Mouse (Mus musculus): Measurements from ENCODE around the gene 1520401A03Rik.

1520401A03Rik gene

DNA sequence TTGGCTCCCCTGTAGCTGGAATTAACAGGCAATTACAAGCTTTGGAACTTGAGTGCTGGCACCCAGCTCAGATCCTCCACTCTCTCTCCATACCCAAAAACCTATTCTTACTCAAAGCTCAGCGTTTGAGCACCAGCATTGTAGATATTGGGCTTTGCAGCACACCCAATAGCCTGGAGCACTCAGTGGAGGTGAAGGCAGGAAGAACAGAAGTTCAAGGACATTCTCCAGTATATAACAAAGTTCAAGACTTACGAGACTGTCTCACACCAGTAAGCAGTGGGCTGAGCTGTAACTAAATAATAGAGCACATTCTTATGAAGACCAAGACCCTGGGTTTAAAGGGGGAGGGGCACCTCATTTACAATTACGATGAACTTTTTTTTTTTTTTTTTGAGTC lies 49.8 kb downstream of the 1520401A03Rik start:
- in situ Hi-C loops (cut with MboI; ENCODE audit: low sequenced_read_pairs), result no loop called here

DNA sequence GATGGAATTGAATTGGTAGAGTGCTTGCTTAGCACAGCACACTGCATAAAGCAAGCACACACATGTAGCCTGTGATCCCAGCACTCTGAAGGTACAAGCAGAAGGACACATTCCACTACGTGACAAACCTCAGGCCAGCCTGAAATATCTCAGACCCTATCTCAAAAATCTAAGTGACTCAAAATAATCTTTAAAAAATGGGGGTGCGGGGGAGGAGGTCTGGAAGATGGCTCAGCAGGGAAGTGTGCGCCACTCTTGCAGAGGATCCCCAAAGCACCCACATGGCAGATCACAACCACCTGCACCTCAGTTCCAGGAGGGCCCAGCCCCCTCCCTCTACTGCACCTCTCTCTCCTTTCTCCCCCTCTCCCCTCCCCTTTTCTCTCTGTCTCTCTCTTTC lies 51.1 kb downstream of the 1520401A03Rik start:
- in situ Hi-C loops (cut with MboI; ENCODE audit: low sequenced_read_pairs), result no loop called here

DNA sequence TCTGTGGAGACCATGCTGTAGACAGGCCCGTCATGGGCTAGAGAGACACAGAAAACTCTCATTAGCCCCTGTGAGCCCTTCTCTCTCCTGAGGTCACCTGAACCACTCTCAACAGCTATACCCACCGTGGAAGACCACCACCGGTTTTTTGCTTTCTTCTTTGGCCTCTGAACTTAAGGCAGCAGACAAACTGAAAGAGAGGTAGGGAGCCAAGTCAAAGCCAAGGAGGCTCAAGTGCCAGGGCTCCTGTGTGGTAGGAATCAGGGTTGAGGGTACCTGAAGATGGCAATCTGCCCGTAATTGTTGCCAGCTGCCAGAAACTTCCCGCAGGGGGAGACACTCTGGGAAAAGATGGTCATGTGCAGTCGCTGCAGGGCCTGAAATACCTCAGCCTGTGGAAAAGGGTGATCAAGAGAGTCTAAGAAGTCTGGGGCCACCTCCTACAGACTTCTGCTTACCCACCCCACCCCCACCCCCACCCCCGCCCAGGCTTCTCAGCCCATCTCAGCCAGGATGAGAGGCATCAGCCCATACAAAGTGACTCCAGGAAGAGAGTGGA lies 52.0 kb downstream of the 1520401A03Rik start:
- in situ Hi-C loops (cut with MboI; ENCODE audit: low sequenced_read_pairs), result no loop called here

DNA sequence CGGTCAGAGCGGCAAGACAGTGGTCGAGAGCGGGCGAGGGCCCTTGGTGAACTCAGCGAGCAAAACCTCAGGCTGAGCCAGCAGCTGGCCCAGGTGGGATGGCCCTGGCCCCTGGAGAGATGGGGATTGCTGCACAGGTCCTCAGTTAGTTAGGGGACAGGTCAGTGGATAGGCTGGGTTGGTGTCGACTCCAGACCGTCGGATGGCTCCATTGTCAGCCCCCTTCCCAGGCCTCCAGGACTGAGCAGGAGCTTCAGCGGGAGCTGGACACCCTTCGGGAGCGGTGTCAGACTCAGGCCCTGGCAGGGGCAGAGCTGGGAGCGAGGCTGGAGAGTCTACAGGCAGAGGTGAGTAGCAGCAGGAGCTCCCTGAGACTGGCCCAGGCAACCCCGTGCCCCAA lies 57.1 kb downstream of the 1520401A03Rik start:
- in situ Hi-C loops (cut with MboI; ENCODE audit: low sequenced_read_pairs), result no loop called here

DNA sequence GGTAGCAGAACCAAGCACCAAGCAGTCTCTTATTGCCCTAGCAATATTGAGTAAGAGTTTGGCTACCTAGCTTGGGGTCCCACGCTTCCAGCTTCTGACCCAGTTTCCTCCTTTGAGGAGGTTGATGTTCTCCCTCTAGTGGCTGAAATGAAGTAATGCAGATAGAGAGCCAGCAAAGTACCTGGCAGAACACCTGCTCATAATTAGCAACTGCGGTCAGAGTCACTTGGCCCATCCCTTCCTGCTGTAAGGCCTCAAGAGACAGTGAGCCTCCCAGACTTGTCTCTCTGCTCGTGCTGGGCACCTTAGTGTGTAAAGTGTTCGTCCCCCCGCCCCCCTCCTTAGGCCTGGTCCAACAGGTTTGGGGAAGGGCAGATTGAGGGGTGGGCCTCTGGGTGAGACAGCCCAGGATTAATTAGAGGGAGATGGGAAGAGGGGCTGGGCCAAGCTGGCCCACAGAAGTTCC lies 58.0 kb downstream of the 1520401A03Rik start:
- in situ Hi-C loops (cut with MboI; ENCODE audit: low sequenced_read_pairs), result no loop called here

DNA sequence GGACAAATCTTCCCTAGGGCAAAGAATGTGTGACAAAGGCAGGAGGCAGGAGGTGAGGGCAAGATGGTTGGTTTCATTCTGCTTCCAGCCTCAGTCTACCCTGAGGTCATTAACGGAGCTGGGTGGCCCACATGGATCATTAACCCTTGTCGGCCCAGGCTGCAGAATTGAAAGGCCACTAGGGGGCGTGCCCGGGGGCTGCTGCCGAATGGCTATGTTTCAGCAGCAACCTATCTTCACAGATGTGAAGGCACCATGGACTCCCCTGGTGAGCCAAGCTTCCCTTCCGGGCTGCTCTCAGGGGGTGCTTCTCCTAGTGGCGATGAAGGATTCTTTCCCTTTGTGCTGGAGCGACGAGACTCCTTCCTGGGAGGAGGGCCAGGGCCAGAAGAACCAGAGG lies 61.1 kb downstream of the 1520401A03Rik start:
- in situ Hi-C loops (cut with MboI; ENCODE audit: low sequenced_read_pairs), result no loop called here

DNA sequence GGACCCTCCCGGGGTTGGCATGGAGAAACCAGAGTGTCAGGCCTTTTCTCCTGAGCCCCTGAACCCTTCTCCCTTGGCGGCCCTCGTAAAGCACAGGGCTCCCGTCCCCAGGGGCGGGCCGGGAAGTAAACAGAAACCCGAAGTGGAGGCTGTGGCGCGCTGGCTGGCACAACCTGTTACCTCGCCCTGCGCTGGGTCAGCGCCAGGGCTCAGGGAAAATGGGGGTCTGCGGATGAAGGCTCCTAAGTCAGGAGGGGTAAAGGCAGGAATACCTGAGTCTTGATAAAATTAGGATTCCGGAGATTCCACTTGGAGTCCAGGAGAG lies 61.7 kb downstream of the 1520401A03Rik start:
- in situ Hi-C loops (cut with MboI; ENCODE audit: low sequenced_read_pairs), result no loop called here

DNA sequence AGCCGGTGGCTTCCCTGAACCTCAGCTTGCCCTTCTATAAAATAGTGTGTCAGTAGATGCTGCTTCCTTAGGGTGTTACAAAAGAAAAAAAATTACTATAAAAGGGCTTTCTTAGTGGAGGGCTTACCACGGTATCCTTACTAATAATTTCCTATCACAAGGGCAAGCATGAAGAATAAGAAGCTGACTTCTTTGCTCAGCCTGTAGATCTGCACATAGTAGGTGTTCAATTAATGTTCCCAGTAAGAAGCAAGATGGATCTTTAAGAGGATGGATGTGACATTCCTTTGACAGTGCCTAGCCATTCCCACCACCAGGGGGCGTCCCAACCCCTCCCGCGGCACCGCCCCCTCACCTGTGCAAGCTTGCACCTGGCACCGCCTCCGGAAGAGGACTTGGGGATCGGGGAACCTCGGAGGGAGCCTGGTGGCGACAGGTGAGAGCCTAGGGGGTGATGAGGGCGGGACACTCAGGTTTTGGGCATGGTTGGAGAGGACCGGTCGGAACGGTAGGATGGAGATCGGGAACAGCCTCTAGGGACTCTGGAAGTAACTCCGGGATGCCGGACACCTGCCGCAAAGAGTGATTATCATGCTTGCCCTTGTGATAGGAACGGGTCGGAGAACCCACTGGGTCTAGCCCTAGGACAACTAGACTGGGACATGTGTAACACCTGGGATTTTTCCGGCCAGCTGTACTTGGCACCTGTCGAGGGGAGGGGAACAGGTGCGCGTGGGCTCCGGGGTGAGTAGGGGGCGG lies 62.3 kb downstream of the 1520401A03Rik start, which contains the start of gene Bicdl2:
Gene Bicdl2 (plus strand): TSS at position 390 of the 759 bp plus-strand sequence.
- in situ Hi-C loops (cut with MboI; ENCODE audit: low sequenced_read_pairs), result no loop called here

DNA sequence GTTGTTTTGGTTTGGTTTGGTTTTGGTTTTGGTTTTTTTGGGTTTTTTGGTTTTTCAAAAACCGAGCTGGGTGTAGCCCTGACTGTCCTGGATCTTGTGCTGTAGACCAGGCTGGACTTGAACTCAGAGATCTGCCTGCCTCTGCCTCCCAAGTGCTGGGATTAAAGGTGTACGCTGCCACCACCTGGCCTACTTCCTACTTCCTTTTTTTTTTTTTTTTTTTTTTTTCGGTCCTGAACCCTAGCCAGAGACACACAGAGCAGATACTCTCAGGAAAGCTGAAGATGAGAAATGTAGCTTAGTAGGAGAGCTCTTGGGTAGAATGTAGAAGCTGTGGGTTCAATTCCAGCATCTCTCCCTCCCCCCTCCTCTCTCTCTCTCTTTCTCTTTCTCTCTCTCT lies 64.1 kb downstream of the 1520401A03Rik start:
- in situ Hi-C loops (cut with MboI; ENCODE audit: low sequenced_read_pairs), result no loop called here
